Mouse (Mus musculus) lung, adult 2 months (tissue): Measurements from ENCODE around the gene Ifit2.
"Not testable (repeated sequence)": the region's sequence is repeated elsewhere in the genome, so short reads cannot be mapped to it uniquely, and the experiment has no call there.

Experiments
- CTCF ChIP-seq: fragments of 200-500 bp; IDR thresholded peaks from 2 replicates; pipeline ENCODE4 v1.5.1; 2011; ENCODE audit warnings: mild to moderate bottlenecking, low read length, control low read depth; ENCODE audit not compliant: insufficient read depth
- POLR2A ChIP-seq: fragments of 200-500 bp; IDR thresholded peaks from 2 replicates; pipeline ENCODE4 v1.6.1; 2011; ENCODE audit warnings: low read depth, mild to moderate bottlenecking, control low read depth, low read length, borderline replicate concordance; ENCODE audit errors: extremely low read depth

DNA sequence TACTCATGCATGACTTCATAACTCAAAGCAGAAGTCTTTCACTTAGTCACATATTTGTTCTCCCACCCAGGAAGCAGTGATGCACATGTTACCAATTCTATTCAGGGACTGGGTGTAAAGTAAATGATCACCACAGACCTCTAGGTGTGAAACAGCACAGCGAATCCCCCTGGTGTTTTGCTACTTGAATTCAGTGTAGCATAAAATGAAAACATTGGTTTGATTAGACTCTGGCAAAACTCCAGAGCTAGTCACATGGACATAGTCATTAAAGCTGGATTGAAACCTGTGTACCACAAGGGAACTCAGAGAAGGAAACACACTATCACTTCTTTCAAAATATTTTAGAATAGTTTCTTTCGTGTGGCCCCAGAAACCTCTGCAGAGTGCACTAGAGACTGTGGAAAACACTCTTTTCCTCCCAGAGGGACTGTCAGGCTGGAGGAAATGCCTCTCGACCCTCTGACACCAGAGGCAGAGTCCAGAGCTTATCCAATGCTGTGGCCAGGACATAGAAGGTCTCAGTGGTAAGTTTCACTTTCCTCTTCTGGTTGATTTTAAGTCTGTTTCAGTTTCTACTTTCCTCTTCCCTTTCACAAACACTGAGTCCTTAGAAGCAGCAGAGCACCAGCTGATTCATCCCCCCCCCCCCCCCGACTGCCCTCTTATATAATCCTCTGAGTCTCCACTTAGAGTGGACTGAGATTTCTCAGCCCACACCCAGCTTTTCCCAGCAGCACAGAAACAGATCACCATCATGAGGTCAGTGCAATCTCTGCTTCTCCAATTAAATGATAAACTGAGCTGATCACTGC, 57.0 kb downstream of the Ifit2 start, which contains the start of gene Ifit3b:
- TF ChIP-seq CTCF, POLR2A: not testable (repeated sequence)
